Mouse (Mus musculus): ENCODE data around the gene Klhdc8b.

DNA sequence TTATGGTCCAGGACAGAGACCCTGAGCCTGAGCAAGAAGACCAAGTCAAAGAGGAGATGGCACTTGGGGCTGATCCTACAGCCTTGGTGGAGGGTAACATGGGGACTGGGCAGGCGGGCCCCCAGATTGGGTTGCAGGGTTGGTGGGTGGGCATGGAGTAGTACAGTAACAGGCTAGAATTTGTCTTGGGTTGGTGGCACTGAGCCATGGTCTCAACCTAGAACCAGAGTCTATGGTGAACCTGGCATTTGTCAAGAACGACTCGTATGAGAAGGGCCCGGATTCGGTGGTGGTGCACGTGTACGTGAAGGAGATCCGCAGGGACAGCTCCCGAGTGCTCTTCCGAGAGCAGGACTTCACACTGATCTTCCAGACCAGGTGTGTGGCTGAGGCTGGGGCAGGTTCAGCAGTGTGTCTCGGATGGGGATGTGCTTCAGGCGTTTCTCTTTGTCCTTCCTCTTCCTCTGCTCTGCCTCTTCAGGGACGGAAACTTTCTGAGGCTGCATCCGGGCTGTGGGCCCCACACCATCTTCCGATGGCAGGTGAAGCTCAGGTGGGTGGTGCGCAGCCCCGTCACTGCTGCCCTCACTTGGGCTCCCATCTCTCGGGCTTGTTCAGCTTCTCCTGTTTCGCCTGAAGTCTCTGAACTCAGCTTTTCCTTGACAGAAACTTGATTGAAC, 32.9 kb upstream of the Klhdc8b start:
- TF ChIP-seq CTCF (IDR thresholded peaks at IDR 0.05; ENCODE audit: low read depth) (no peak), EP300 (optimal IDR thresholded peaks at IDR 0.05) (no peak)

Measured in stomach, postnatal 0 days (tissue).